Mouse (Mus musculus): ENCODE results near the gene Mipep.

The Mipep gene

GRCm38 (mm10) chr14:60871831-60872230, 87.5 kb downstream of the Mipep start:
- DNase-seq (ENCODE audit: low spot score) = no peak

DNA sequence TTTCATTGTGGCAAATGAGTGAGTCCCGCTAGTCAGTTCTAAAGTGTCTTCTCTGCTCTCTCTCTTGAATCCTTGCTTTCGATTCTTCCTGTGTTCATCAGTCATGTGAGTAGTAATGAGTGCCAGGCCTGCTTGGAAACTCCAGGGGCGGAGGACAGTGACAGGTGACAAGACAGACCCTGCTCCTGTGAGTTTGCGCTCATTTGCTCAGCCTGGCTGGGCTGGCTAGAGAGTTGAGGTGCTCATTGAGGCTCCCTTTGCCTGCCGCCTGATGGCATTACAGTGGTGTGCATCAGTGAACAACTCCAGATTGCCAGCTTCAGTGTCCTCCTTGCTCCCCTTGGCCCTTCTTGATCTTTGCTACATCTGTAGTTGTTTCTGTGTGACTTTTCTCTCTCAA, 97.7 kb downstream of the Mipep start:
- DNase-seq (ENCODE audit: low spot score) = no peak

DNA sequence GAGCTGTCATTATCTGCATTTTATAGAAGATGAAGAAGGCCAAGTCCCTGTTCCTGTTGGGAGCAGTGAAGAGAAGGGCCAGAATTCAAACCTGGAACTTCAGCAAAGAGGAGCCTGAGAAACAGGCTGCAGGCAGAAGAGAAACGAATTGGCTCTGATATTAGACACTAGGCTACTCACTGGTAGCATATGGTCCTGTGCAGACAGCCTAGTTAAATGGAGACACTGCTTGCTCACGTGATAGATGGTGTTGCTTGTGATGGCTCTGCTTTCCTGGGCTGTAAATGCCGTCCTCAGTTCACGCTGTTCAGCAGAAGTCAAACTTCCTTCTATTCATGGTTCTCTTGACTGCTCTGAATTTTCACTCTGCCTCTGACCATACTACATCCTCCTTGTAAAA, 98.3 kb downstream of the Mipep start:
- no peak for DNase-seq (ENCODE audit: low spot score)

DNA sequence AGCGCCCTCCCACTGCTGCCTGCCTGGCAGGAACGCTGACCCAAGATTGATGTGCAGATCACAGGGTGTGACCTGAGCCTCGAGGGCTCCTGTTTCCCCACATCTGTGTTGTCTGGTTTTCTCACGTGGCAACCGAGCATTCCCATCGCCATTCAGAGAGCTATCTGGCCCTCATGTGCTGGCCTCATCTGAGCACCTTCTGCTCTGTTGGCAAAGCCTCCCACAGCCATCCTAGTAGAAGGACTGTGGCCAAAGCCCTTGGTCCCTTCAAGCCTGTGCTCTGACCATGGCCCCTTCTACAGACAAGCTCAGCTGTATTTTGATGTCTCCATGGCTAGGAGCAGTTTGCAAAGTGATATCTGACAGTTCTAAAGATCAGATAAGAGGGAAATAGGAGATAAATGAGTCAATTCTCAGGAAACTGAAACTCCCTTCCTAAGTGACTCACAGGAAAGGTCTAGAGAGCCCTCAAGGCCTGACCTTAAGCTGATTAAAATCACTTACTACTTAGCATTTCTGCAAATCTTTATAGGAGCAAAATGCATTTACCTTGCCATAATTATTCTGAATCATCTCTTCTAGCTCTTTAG, 101.1 kb downstream of the Mipep start:
- no peak for DNase-seq (ENCODE audit: low spot score)

- no peak for DNase-seq (ENCODE audit: low spot score)
Measured at GRCm38 (mm10) chr14:60893882-60894281, 109.5 kb downstream of the Mipep start.

GRCm38 (mm10) chr14:60895172-60896000, 111.0 kb downstream of the Mipep start:
- DNase-seq (ENCODE audit: low spot score) = no peak

GRCm38 (mm10) chr14:60898086-60898667, 113.8 kb downstream of the Mipep start:
- no peak for DNase-seq (ENCODE audit: low spot score)

- no peak for DNase-seq (ENCODE audit: low spot score)
Measured at GRCm38 (mm10) chr14:60904501-60904900, 120.1 kb downstream of the Mipep start.

GRCm38 (mm10) chr14:60906421-60907374, 122.3 kb downstream of the Mipep start:
- no peak for DNase-seq (ENCODE audit: low spot score)

DNA sequence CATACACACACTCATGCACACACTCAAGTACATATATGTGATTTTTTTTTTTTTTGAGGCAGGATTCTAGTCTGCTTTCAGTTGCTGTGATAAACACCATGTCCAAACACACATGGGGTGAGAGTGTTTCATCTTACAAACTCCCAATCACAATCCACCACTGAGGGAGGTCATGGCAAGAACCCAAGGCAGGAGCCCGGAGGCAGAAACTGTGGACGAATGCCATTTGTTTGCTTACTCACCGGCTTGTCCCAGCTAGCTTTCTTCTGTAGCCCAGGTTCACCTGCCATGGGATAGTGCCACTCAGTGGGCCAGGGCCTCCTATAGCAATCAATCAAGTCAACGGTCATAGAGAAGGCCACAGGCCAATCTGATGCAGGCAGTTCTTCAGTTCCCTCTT, 125.0 kb downstream of the Mipep start:
- DNase-seq (ENCODE audit: low spot score) = no peak

DNA sequence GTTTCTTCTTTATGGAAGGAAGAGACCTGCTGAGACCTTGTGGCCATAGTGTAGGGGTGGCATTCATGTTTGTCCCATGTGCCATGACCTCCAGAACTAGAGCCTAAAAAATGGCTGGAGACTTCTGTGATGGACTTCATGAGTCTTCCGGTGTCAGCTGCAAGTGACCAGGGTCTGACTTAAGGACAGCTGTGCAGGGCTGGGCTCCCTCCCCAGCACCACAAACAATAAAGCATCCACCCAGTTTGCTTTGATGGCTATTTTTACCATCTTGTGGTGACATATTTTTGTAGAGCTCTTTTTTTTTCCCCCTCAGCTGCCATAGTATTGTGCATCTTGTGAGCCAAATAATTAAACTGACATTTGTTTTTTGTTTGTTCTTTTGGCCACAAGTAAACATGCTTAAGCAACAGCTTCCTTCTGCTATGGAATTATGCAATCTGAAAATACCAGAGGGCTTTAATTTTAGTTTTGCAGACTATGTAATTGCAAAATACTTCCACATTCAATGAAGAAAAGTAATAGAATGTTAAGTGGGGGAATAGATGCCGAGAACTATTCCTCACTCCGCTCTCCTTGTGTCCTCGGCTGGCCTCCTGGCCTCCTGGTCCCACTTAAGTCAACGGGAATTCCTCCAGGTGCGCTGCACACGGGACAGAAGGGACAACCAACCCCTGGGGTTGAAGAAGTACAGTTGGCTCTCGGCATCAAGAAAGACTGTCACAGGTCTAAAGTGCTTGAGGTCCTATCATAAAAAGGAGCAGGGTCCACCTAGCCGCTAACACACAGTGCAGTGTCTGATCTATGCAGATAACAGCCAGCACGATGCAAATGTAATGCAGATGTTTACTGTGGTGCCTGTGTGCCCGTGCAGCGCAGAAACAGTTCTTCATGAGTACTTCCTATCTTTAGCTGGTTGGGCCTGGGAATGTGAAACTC, 126.4 kb downstream of the Mipep start:
- no peak for DNase-seq (ENCODE audit: low spot score)

- DNase-seq (ENCODE audit: low spot score) = no peak
Measured at GRCm38 (mm10) chr14:60912981-60913468, 128.7 kb downstream of the Mipep start.

- DNase-seq (ENCODE audit: low spot score) = no peak
Measured at GRCm38 (mm10) chr14:60916661-60917060, 132.3 kb downstream of the Mipep start.

- no peak for DNase-seq (ENCODE audit: low spot score)
Measured at GRCm38 (mm10) chr14:60926011-60926410, 141.6 kb downstream of the Mipep start.

GRCm38 (mm10) chr14:60935705-60936104, 151.3 kb downstream of the Mipep start:
- DNase-seq (ENCODE audit: low spot score) = no peak

DNA sequence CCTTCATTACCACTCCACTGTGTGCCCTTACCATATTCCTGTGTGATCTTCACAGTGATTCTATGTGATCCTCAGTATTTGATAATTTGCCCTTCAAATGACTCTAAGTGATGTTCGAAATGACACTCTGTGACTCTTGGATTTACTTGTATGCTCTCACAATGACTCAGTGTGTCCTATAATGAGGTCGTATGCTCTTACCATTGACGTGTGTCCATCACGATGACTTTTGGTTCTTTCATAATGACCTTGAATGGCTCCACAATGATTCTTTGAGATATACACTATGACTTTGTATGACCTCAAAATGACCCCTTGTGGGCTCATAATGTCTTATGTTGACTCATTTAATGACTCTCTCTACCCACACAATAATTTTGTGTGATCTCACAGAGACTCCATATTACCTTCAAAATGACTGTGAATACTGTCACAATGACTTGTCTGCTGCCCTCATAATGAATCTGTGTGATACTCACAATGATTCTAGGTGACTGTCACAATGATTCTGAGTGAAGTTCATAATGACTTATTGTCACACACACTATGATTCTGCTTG, 153.2 kb downstream of the Mipep start:
- DNase-seq (ENCODE audit: low spot score) = no peak
